Mouse (Mus musculus): ENCODE data around the gene Il1r2. TPM values are rescaled to one million over a fixed set of nuclear protein-coding genes. Genes with fewer than 3 reads are reported as not detected.

Gene Il1r2
- polyA plus RNA-seq, 2 experiments = 0.58 to 1.8 TPM

GRCm38 (mm10) chr1:40077328-40077727 is 3.4 kb downstream of the Il1r2 start:
- no peak for TF ChIP-seq POLR2A (IDR thresholded peaks at IDR 0.05; ENCODE audit: borderline replicate concordance, extremely low read depth, insufficient read depth, insufficient read length)
- H3K4me1 ChIP-seq (ENCODE audit: control insufficient read depth, insufficient read depth, low read length) = no peaks in the 10 kb centered on the region
- H3K4me3 ChIP-seq (replicated peaks; ENCODE audit: low read length) = no peak overlapping the region
- H3K9ac ChIP-seq (ENCODE audit: low read depth, low read length, severe bottlenecking) = no peak overlapping the region
- no peaks in the 10 kb centered on the region for H3K27me3 ChIP-seq (ENCODE audit: control insufficient read depth, insufficient read depth, low read length)
- no peaks in the 10 kb centered on the region for H3K36me3 ChIP-seq (ENCODE audit: control insufficient read depth, insufficient read depth, low read length)
- no peak overlapping the region for H3K27ac ChIP-seq (replicated peaks; ENCODE audit: low read depth, low read length)
- H3K4me2 ChIP-seq (replicated peaks; ENCODE audit: low read depth, low read length, severe bottlenecking) = no peak overlapping the region
- 97% methylated on average over 2 of the region's 2 CpGs for WGBS
- H3K9me3 ChIP-seq (ENCODE audit: control insufficient read depth, low read length) = no peaks in the 10 kb centered on the region
- DNase-seq (ENCODE audit: low spot score) = no peak
- ATAC-seq (ENCODE audit: low FRiP score, low read depth) = no peak

- Histone ChIP-seq H3K27ac (replicated peaks; ENCODE audit: low read depth, low read length) (no peak overlapping the region), H3K4me3 (replicated peaks; ENCODE audit: low read length) (no peak overlapping the region), H3K4me2 (replicated peaks; ENCODE audit: low read depth, low read length, severe bottlenecking) (no peak overlapping the region), H3K9ac (ENCODE audit: low read depth, low read length, severe bottlenecking) (no peak overlapping the region), H3K4me1 (ENCODE audit: control insufficient read depth, insufficient read depth, low read length) (no peaks in the 10 kb centered on the region), H3K36me3 (ENCODE audit: control insufficient read depth, insufficient read depth, low read length) (no peaks in the 10 kb centered on the region), H3K27me3 (ENCODE audit: control insufficient read depth, insufficient read depth, low read length) (no peaks in the 10 kb centered on the region), H3K9me3 (ENCODE audit: control insufficient read depth, low read length) (no peaks in the 10 kb centered on the region)
- DNase-seq (ENCODE audit: low spot score) (no peak), ATAC-seq (ENCODE audit: low FRiP score, low read depth) (no peak)
- TF ChIP-seq POLR2A (IDR thresholded peaks at IDR 0.05; ENCODE audit: borderline replicate concordance, extremely low read depth, insufficient read depth, insufficient read length) = no peak
- WGBS = 70% methylated on average over 2 of the region's 2 CpGs
Observed at GRCm38 (mm10) chr1:40081041-40081440, 7.2 kb downstream of the Il1r2 start.

- no peak for DNase-seq (ENCODE audit: low spot score)
- no peaks in the 10 kb centered on the region for H3K27me3 ChIP-seq (ENCODE audit: control insufficient read depth, insufficient read depth, low read length)
- no peak for ATAC-seq (ENCODE audit: low FRiP score, low read depth)
- no peaks in the 10 kb centered on the region for H3K4me1 ChIP-seq (ENCODE audit: control insufficient read depth, insufficient read depth, low read length)
- H3K9ac ChIP-seq (ENCODE audit: low read depth, low read length, severe bottlenecking) = no peak overlapping the region
- H3K27ac ChIP-seq (replicated peaks; ENCODE audit: low read depth, low read length) = no peak overlapping the region
- 51% methylated on average over 3 of the region's 3 CpGs for WGBS
- no peak overlapping the region for H3K4me2 ChIP-seq (replicated peaks; ENCODE audit: low read depth, low read length, severe bottlenecking)
- TF ChIP-seq POLR2A (IDR thresholded peaks at IDR 0.05; ENCODE audit: borderline replicate concordance, extremely low read depth, insufficient read depth, insufficient read length) = no peak
- no peaks in the 10 kb centered on the region for H3K9me3 ChIP-seq (ENCODE audit: control insufficient read depth, low read length)
- no peaks in the 10 kb centered on the region for H3K36me3 ChIP-seq (ENCODE audit: control insufficient read depth, insufficient read depth, low read length)
- H3K4me3 ChIP-seq (replicated peaks; ENCODE audit: low read length) = no peak overlapping the region
Observed at GRCm38 (mm10) chr1:40084386-40084785, 10.5 kb downstream of the Il1r2 start.

- Histone ChIP-seq H3K9ac (ENCODE audit: low read depth, low read length, severe bottlenecking) (peak overlapping the region; percentile 13; the same call in 1 of the 2 replicates), H3K27me3 (ENCODE audit: control insufficient read depth, insufficient read depth, low read length) (no peaks in the 10 kb centered on the region), H3K9me3 (ENCODE audit: control insufficient read depth, low read length) (no peaks in the 10 kb centered on the region), H3K4me3 (replicated peaks; ENCODE audit: low read length) (peak overlapping the region; percentile 38), H3K27ac (replicated peaks; ENCODE audit: low read depth, low read length) (no peak overlapping the region), H3K4me2 (replicated peaks; ENCODE audit: low read depth, low read length, severe bottlenecking) (peak overlapping the region; percentile 67), H3K36me3 (ENCODE audit: control insufficient read depth, insufficient read depth, low read length) (no peaks in the 10 kb centered on the region), H3K4me1 (ENCODE audit: control insufficient read depth, insufficient read depth, low read length) (no peaks in the 10 kb centered on the region)
- ATAC-seq (ENCODE audit: low FRiP score, low read depth) (peak; percentile 80; the same call in 1 of the 2 replicates), DNase-seq (ENCODE audit: low spot score) (peak; percentile 76)
- TF ChIP-seq POLR2A (IDR thresholded peaks at IDR 0.05; ENCODE audit: borderline replicate concordance, extremely low read depth, insufficient read depth, insufficient read length) = no peak
- WGBS = 5% methylated on average over 25 of the region's 25 CpGs
Observed at GRCm38 (mm10) chr1:40085403-40086182, 11.7 kb downstream of the Il1r2 start.

- DNase-seq (ENCODE audit: low spot score) (no peak), ATAC-seq (ENCODE audit: low FRiP score, low read depth) (no peak)
- Histone ChIP-seq H3K36me3 (ENCODE audit: control insufficient read depth, insufficient read depth, low read length) (no peaks in the 10 kb centered on the region), H3K27ac (replicated peaks; ENCODE audit: low read depth, low read length) (no peak overlapping the region), H3K9ac (ENCODE audit: low read depth, low read length, severe bottlenecking) (no peak overlapping the region), H3K4me2 (replicated peaks; ENCODE audit: low read depth, low read length, severe bottlenecking) (no peak overlapping the region), H3K4me3 (replicated peaks; ENCODE audit: low read length) (no peak overlapping the region), H3K9me3 (ENCODE audit: control insufficient read depth, low read length) (no peaks in the 10 kb centered on the region), H3K4me1 (ENCODE audit: control insufficient read depth, insufficient read depth, low read length) (no peaks in the 10 kb centered on the region), H3K27me3 (ENCODE audit: control insufficient read depth, insufficient read depth, low read length) (no peaks in the 10 kb centered on the region)
- TF ChIP-seq POLR2A (IDR thresholded peaks at IDR 0.05; ENCODE audit: borderline replicate concordance, extremely low read depth, insufficient read depth, insufficient read length) = no peak
- whole genome bisulfite sequencing = 83% methylated on average over 9 of the region's 9 CpGs
Observed at GRCm38 (mm10) chr1:40091160-40091559, 17.3 kb downstream of the Il1r2 start.
